8 mouse cellular contexts compared by ENCODE assay signal in the genomic region with DNA sequence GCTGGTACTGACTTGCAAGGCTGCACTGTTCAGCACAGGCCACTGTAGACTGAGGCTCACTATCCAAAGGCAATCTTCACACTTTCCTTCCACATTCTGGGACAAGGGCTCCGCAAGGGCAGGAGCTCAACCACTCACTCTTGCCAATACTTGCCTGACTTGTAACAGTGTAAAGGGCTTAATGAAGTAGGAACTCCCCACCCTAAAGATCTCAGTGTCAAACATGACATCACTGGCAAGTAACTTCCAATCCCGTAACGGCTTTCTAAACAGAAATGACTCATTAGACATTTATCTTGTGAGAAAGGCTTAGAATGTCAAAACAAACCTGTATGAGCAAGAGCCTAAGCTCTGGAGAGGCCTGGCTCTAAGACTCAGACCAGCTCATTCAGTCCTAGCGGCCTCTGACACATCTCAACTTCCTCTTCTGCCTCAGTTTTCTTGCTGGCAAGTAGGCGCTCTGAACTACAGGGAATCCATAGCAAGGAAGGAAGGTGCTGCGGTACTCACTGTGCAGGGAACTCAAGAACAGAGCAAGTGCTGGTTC. TPM values are rescaled to one million over a fixed set of nuclear protein-coding genes. Genes with fewer than 3 reads are reported as not detected.
A peak's percentile ranks its signal among the peaks of the same experiment; 100 is the strongest.
DNase-seq lines count a peak whose midpoint lies in the region; ATAC-seq and TF ChIP-seq lines count a peak whose summit lies in the region.

No protein-coding gene starts in this region.

- DNase-seq in adrenal gland, adult 2 months = peak; percentile 66
- no peak for DNase-seq in adrenal gland, postnatal 4 days (ENCODE audit: low spot score in 2 of 2)
- peak; percentile 97 for DNase-seq in 3T3-L1 (ENCODE audit: low read depth, low spot score)
- no peak for DNase-seq in right cerebral cortex, adult 18-20 months
- DNase-seq in midbrain, embryonic 10.5 days (ENCODE audit: low spot score) = no peak
- DNase-seq in frontal cortex, postnatal 25 days (ENCODE audit: low spot score in 2 of 2) = no peak

- H3K4me3 ChIP-seq in embryonic fibroblast, embryonic 13.5 days (ENCODE audit: insufficient read depth, low read length) = no peak overlapping the region
- no peak overlapping the region for H3K4me3 ChIP-seq in lung, embryonic 16.5 days (ENCODE audit: low read length)
- no peak overlapping the region for H3K4me3 ChIP-seq in midbrain, embryonic 10.5 days

- H3K27ac ChIP-seq in embryonic fibroblast, embryonic 13.5 days (ENCODE audit: insufficient read depth, low read length) = peak overlapping the region; percentile 47; the same call in 1 of the 2 replicates
- peak overlapping the region; percentile 55; the same call in 1 of the 2 replicates for H3K27ac ChIP-seq in lung, embryonic 16.5 days (ENCODE audit: low read length)
- no peak overlapping the region for H3K27ac ChIP-seq in midbrain, embryonic 10.5 days (replicated peaks)

- H3K27me3 ChIP-seq in lung, embryonic 16.5 days (ENCODE audit: control insufficient read depth, insufficient read depth, low read depth, low read length) = no peaks in the 10 kb centered on the region
- no peaks in the 10 kb centered on the region for H3K27me3 ChIP-seq in midbrain, embryonic 10.5 days (ENCODE audit: low read depth, poor library complexity, severe bottlenecking)

- no peaks in the 10 kb centered on the region for H3K9me3 ChIP-seq in lung, embryonic 16.5 days (ENCODE audit: control insufficient read depth, low read length)
- no peaks in the 10 kb centered on the region for H3K9me3 ChIP-seq in midbrain, embryonic 10.5 days (replicated peaks)

- no peak for TF ChIP-seq CTCF in embryonic fibroblast, embryonic 13.5 days (IDR thresholded peaks at IDR 0.05; ENCODE audit: borderline replicate concordance, insufficient read depth, low read length)

- WGBS in lung, embryonic 16.5 days = 44% methylated on average over 6 of the region's 6 CpGs
- WGBS in midbrain, embryonic 10.5 days = 91% methylated on average over 6 of the region's 6 CpGs

- H3K4me1 ChIP-seq in embryonic fibroblast, embryonic 13.5 days (ENCODE audit: control insufficient read depth, insufficient read depth, low read length) = peaks cover 29% of the 10 kb centered on the region
- H3K4me1 ChIP-seq in lung, embryonic 16.5 days (replicated peaks; ENCODE audit: control insufficient read depth, insufficient read depth, low read length) = peaks cover 34% of the 10 kb centered on the region
- no peaks in the 10 kb centered on the region for H3K4me1 ChIP-seq in midbrain, embryonic 10.5 days

- no peak overlapping the region for H3K4me2 ChIP-seq in lung, embryonic 16.5 days (ENCODE audit: low read depth, low read length)

- no peak for TF ChIP-seq POLR2A in embryonic fibroblast, embryonic 13.5 days (IDR thresholded peaks at IDR 0.05; ENCODE audit: low read depth, low read length)

- peak; percentile 55 for ATAC-seq in lung, embryonic 16.5 days (ENCODE audit: low read depth)

- H3K36me3 ChIP-seq in lung, embryonic 16.5 days (ENCODE audit: control insufficient read depth, insufficient read depth, low read length) = peaks cover 26% of the 10 kb centered on the region
- peaks cover 55% of the 10 kb centered on the region for H3K36me3 ChIP-seq in midbrain, embryonic 10.5 days

- H3K9ac ChIP-seq in lung, embryonic 16.5 days (ENCODE audit: low read length) = no peak overlapping the region

RNA-seq across cellular contexts. Expression of gene Rac1, which starts 9.7 kb away (rescaled TPM):
- 100 to 1,000 TPM; 349 to 359 TPM for total RNA-seq in adrenal gland, adult 2 months (2021)
- 76.1 and 98.1 TPM in 2 replicates for polyA plus RNA-seq in adrenal gland, adult 2 months (2012; rRNA removed)
- total RNA-seq in adrenal gland, postnatal 4 days (2021) = 100 to 1,000 TPM; 390 TPM
- polyA plus RNA-seq in embryonic fibroblast, embryonic 13.5 days (2011; ENCODE audit: insufficient read length, low read depth, missing spikeins) = 474 and 478 TPM in 2 replicates
- 329 and 475 TPM in 2 replicates for polyA plus RNA-seq in lung, embryonic 16.5 days (2015; fragmentation: Nextera tagmentation; extraction: Ambion mirVana)
- 378 and 386 TPM in 2 replicates for polyA plus RNA-seq in midbrain, embryonic 10.5 days (2016; fragmentation: Nextera tagmentation; extraction: Ambion mirVana)

RNA-seq across cellular contexts. Expression of gene Daglb, which starts 53.7 kb away (rescaled TPM):
- 10 to 100 TPM; 19.0 to 19.4 TPM for total RNA-seq in adrenal gland, adult 2 months (2021)
- polyA plus RNA-seq in adrenal gland, adult 2 months (2012; rRNA removed) = 29.3 and 33.0 TPM in 2 replicates
- total RNA-seq in adrenal gland, postnatal 4 days (2021) = 10 to 100 TPM; 13.4 to 13.5 TPM
- polyA plus RNA-seq in embryonic fibroblast, embryonic 13.5 days (2011; ENCODE audit: insufficient read length, low read depth, missing spikeins) = 6.2 and 7.1 TPM in 2 replicates
- 8.4 TPM in 2 replicates for polyA plus RNA-seq in lung, embryonic 16.5 days (2015; fragmentation: Nextera tagmentation; extraction: Ambion mirVana)
- polyA plus RNA-seq in midbrain, embryonic 10.5 days (2016; fragmentation: Nextera tagmentation; extraction: Ambion mirVana) = 15.0 and 15.2 TPM in 2 replicates

Comparison
In these comparisons a context has a peak if more than half of its experiments do, and no peak if none do; other contexts are left out.
1. DNase-seq: peak in adrenal gland, adult 2 months (single experiment) and 3T3-L1 (single experiment); none in adrenal gland, postnatal 4 days (0 of 2), right cerebral cortex, adult 18-20 months (single experiment), midbrain, embryonic 10.5 days (single experiment) and frontal cortex, postnatal 25 days (0 of 2).